Mouse (Mus musculus): ENCODE results near the gene Tas1r1. TPM values are rescaled to one million over a fixed set of nuclear protein-coding genes. Genes with fewer than 3 reads are reported as not detected.
A peak's percentile ranks its signal among the peaks of the same experiment; 100 is the strongest.

The Tas1r1 gene
- total and polyA plus RNA-seq, 2 experiments from 2014 or later = 0.42 to 1.7 TPM

GRCm38 (mm10) chr4:152032922-152033321 lies 5.4 kb downstream of the Tas1r1 start:
- no peak for DNase-seq (ENCODE audit: low spot score)
- WGBS = 90% methylated on average over 13 of the region's 13 CpGs
- H3K27ac ChIP-seq = no peak overlapping the region
- no peak for TF ChIP-seq CTCF (IDR thresholded peaks at IDR 0.05; ENCODE audit: low read depth)
- H3K36me3 ChIP-seq (ENCODE audit: insufficient read depth, low read length) = no peaks in the 10 kb centered on the region
- H3K4me2 ChIP-seq (ENCODE audit: low read depth, low read length) = no peak overlapping the region
- no peak overlapping the region for H3K4me3 ChIP-seq (ENCODE audit: low read length)
- ATAC-seq = no peak
- peaks cover 9% of the 10 kb centered on the region for H3K4me1 ChIP-seq (ENCODE audit: insufficient read depth, low read length)
- H3K9ac ChIP-seq (replicated peaks; ENCODE audit: low read length) = no peak overlapping the region
- no peaks in the 10 kb centered on the region for H3K9me3 ChIP-seq (ENCODE audit: low read length)
- no peaks in the 10 kb centered on the region for H3K27me3 ChIP-seq (ENCODE audit: insufficient read depth, low read length)

- H3K27me3 ChIP-seq (ENCODE audit: insufficient read depth, low read length) = no peaks in the 10 kb centered on the region
- peak; percentile 42 for TF ChIP-seq CTCF (IDR thresholded peaks at IDR 0.05; ENCODE audit: low read depth)
- peaks cover 25% of the 10 kb centered on the region for H3K4me1 ChIP-seq (ENCODE audit: insufficient read depth, low read length)
- H3K4me3 ChIP-seq (ENCODE audit: low read length) = no peak overlapping the region
- WGBS = 36% methylated on average over 4 of the region's 4 CpGs
- peak overlapping the region; percentile 30 for H3K4me2 ChIP-seq (ENCODE audit: low read depth, low read length)
- H3K9ac ChIP-seq (replicated peaks; ENCODE audit: low read length) = no peak overlapping the region
- H3K27ac ChIP-seq = no peak overlapping the region
- H3K9me3 ChIP-seq (ENCODE audit: low read length) = no peaks in the 10 kb centered on the region
- no peak for ATAC-seq
- peak; percentile 66 for DNase-seq (ENCODE audit: low spot score)
- H3K36me3 ChIP-seq (ENCODE audit: insufficient read depth, low read length) = no peaks in the 10 kb centered on the region
Observed at GRCm38 (mm10) chr4:152029997-152030396, 8.4 kb downstream of the Tas1r1 start.

- Histone ChIP-seq H3K4me3 (ENCODE audit: low read length) (no peak overlapping the region; the same call in 1 of the 2 replicates), H3K9ac (replicated peaks; ENCODE audit: low read length) (no peak overlapping the region), H3K4me2 (ENCODE audit: low read depth, low read length) (peak overlapping the region; percentile 96), H3K36me3 (ENCODE audit: insufficient read depth, low read length) (no peaks in the 10 kb centered on the region), H3K9me3 (ENCODE audit: low read length) (no peaks in the 10 kb centered on the region), H3K27me3 (ENCODE audit: insufficient read depth, low read length) (no peaks in the 10 kb centered on the region), H3K4me1 (ENCODE audit: insufficient read depth, low read length) (peaks cover 25% of the 10 kb centered on the region), H3K27ac (no peak overlapping the region)
- 34% methylated on average over 5 of the region's 5 CpGs for WGBS
- ATAC-seq (no peak), DNase-seq (ENCODE audit: low spot score) (no peak)
- TF ChIP-seq CTCF (IDR thresholded peaks at IDR 0.05; ENCODE audit: low read depth) = peak; percentile 56
Observed at GRCm38 (mm10) chr4:152029087-152029486, 9.3 kb downstream of the Tas1r1 start.

GRCm38 (mm10) chr4:152028456-152028855 lies 9.9 kb downstream of the Tas1r1 start:
- ATAC-seq (no peak), DNase-seq (ENCODE audit: low spot score) (no peak)
- Histone ChIP-seq H3K4me1 (ENCODE audit: insufficient read depth, low read length) (peaks cover 25% of the 10 kb centered on the region), H3K4me2 (ENCODE audit: low read depth, low read length) (peak overlapping the region; percentile 96), H3K27ac (peak overlapping the region; percentile 68; the same call in 1 of the 2 replicates), H3K27me3 (ENCODE audit: insufficient read depth, low read length) (no peaks in the 10 kb centered on the region), H3K4me3 (ENCODE audit: low read length) (peak overlapping the region; percentile 68), H3K9me3 (ENCODE audit: low read length) (no peaks in the 10 kb centered on the region), H3K9ac (replicated peaks; ENCODE audit: low read length) (peak overlapping the region; percentile 50; the same call in 1 of the 2 replicates), H3K36me3 (ENCODE audit: insufficient read depth, low read length) (no peaks in the 10 kb centered on the region)
- WGBS = 53% methylated on average over 15 of the region's 15 CpGs
- no peak for TF ChIP-seq CTCF (IDR thresholded peaks at IDR 0.05; ENCODE audit: low read depth)

GRCm38 (mm10) chr4:152027524-152027923 lies 10.8 kb downstream of the Tas1r1 start, which contains the start of gene Zbtb48:
TSS of gene Zbtb48 (minus strand) at chr4:152027671.
- H3K4me2 ChIP-seq (ENCODE audit: low read depth, low read length) = peak within 1 kb of the TSS; percentile 96
- H3K9ac ChIP-seq (replicated peaks; ENCODE audit: low read length) = peak within 1 kb of the TSS; percentile 50
- H3K9me3 ChIP-seq (ENCODE audit: low read length) = no peaks in the 10 kb centered on the region
- H3K4me3 ChIP-seq (ENCODE audit: low read length) = peak within 1 kb of the TSS; percentile 68
- peak; percentile 99 for DNase-seq (ENCODE audit: low spot score)
- under 1% methylated on average over 35 of the region's 35 CpGs for WGBS
- peaks cover 25% of the 10 kb centered on the region for H3K4me1 ChIP-seq (ENCODE audit: insufficient read depth, low read length)
- no peak for TF ChIP-seq CTCF (IDR thresholded peaks at IDR 0.05; ENCODE audit: low read depth)
- ATAC-seq = peak; percentile 98
- H3K27me3 ChIP-seq (ENCODE audit: insufficient read depth, low read length) = no peaks in the 10 kb centered on the region
- peak within 1 kb of the TSS; percentile 68 for H3K27ac ChIP-seq
- H3K36me3 ChIP-seq (ENCODE audit: insufficient read depth, low read length) = no peaks in the 10 kb centered on the region

- H3K27me3 ChIP-seq (ENCODE audit: insufficient read depth, low read length) = no peaks in the 10 kb centered on the region
- no peaks in the 10 kb centered on the region for H3K9me3 ChIP-seq (ENCODE audit: low read length)
- peaks cover 25% of the 10 kb centered on the region for H3K4me1 ChIP-seq (ENCODE audit: insufficient read depth, low read length)
- H3K9ac ChIP-seq (replicated peaks; ENCODE audit: low read length) = peak overlapping the region; percentile 50
- peaks cover 2% of the 10 kb centered on the region; the same call in 1 of the 2 replicates for H3K36me3 ChIP-seq (ENCODE audit: insufficient read depth, low read length)
- TF ChIP-seq CTCF (IDR thresholded peaks at IDR 0.05; ENCODE audit: low read depth) = 0 out of 2 replicates have a peak, but pooled peaks have one; percentile 9
- peak overlapping the region; percentile 68 for H3K4me3 ChIP-seq (ENCODE audit: low read length)
- H3K27ac ChIP-seq = peak overlapping the region; percentile 68
- 3% methylated on average over 36 of the region's 41 CpGs for WGBS
- DNase-seq (ENCODE audit: low spot score) (peak; percentile 16), ATAC-seq (no peak)
- H3K4me2 ChIP-seq (ENCODE audit: low read depth, low read length) = peak overlapping the region; percentile 96
Observed at GRCm38 (mm10) chr4:152026751-152027508, 11.4 kb downstream of the Tas1r1 start.

GRCm38 (mm10) chr4:152024525-152024924 lies 13.8 kb downstream of the Tas1r1 start:
- no peak for TF ChIP-seq CTCF (IDR thresholded peaks at IDR 0.05; ENCODE audit: low read depth)
- no peak overlapping the region for H3K4me3 ChIP-seq (ENCODE audit: low read length)
- no peaks in the 10 kb centered on the region for H3K9me3 ChIP-seq (ENCODE audit: low read length)
- H3K4me1 ChIP-seq (ENCODE audit: insufficient read depth, low read length) = peaks cover 21% of the 10 kb centered on the region
- H3K36me3 ChIP-seq (ENCODE audit: insufficient read depth, low read length) = peaks cover 26% of the 10 kb centered on the region
- WGBS = 94% methylated on average over 11 of the region's 11 CpGs
- ATAC-seq (no peak), DNase-seq (ENCODE audit: low spot score) (no peak)
- H3K9ac ChIP-seq (replicated peaks; ENCODE audit: low read length) = no peak overlapping the region
- H3K27me3 ChIP-seq (ENCODE audit: insufficient read depth, low read length) = no peaks in the 10 kb centered on the region
- H3K27ac ChIP-seq = no peak overlapping the region
- H3K4me2 ChIP-seq (ENCODE audit: low read depth, low read length) = no peak overlapping the region
